Mouse (Mus musculus): Measurements from ENCODE around the gene Tyw3. TPM values are rescaled to one million over a fixed set of nuclear protein-coding genes. Genes with fewer than 3 reads are reported as not detected.
A peak's percentile ranks its signal among the peaks of the same experiment; 100 is the strongest.
"Not testable (repeated sequence)": the region's sequence is repeated elsewhere in the genome, so short reads cannot be mapped to it uniquely, and the experiment has no call there.

The Tyw3 gene
- 18.6 and 21.5 TPM in 2 replicates for polyA plus RNA-seq (2014; fragmentation: Nextera tagmentation; extraction: Ambion mirVana)

- peak; percentile 96 for ATAC-seq (ENCODE audit: low FRiP score, low TSS enrichment)
- peaks cover 17% of the 10 kb centered on the region for H3K36me3 ChIP-seq (ENCODE audit: control insufficient read depth, insufficient read depth, low read length)
- H3K4me2 ChIP-seq (replicated peaks; ENCODE audit: low read depth, low read length), result peak within 1 kb of the TSS; percentile 74
- no peaks in the 10 kb centered on the region for H3K27me3 ChIP-seq (ENCODE audit: control insufficient read depth, insufficient read depth, low read length)
- under 1% methylated on average over 36 of the region's 38 CpGs for WGBS
- H3K27ac ChIP-seq (ENCODE audit: low read depth, low read length), result peak within 1 kb of the TSS; percentile 95
- H3K4me3 ChIP-seq (ENCODE audit: low read length), result peak within 1 kb of the TSS; percentile 83
- H3K9ac ChIP-seq (ENCODE audit: low read depth, low read length), result peak within 1 kb of the TSS; percentile 81
- H3K9me3 ChIP-seq (ENCODE audit: control insufficient read depth, low read length), result no peaks in the 10 kb centered on the region
- peaks cover 4% of the 10 kb centered on the region; the same call in 1 of the 2 replicates for H3K4me1 ChIP-seq (ENCODE audit: control insufficient read depth, insufficient read depth, low read length)
Observed at GRCm38 (mm10) chr3:154596934-154597554, at the start of gene Tyw3. TSS of gene Tyw3 (minus strand) at chr3:154597104.

DNA sequence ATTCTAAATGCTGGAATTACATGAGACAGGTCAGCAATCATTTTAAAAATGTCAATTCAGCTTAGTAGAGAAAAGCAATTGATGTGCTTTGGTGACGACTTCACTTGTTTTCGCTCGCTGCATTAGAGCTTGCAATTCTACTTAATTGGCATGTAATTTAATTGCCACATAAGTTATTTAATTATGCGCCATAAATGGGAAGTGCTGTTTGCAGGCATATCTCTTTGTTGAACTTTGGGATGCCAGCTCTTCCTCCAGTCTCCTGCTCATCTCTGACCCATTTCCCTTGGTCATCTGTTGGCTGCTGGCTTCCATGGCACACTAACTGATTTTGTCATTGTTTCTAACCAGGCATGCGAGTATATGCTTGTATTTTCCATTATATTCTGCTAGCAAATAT is 36.2 kb upstream of the Tyw3 start:
- no peak for ATAC-seq (ENCODE audit: low FRiP score, low TSS enrichment)

DNA sequence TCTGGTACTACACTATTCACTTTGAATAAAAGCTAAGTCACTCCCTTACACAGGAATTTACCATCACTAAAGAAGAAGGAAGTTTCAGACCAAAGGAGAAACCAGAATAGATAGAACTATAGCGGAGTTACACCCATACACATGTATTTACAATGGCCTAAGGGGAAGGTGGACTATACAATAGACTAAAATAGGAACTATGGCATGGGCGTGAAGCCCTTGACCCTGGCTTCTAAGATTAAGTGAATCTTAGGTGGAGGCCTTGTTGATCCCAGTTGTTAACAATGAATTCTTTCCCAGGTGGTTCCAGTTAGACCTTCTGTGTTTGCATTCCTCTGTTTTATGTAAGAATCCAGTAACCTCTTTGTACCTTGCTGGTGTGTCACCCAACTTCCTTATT is 34.4 kb upstream of the Tyw3 start:
- H3K36me3 ChIP-seq (ENCODE audit: control insufficient read depth, insufficient read depth, low read length); H3K9me3 ChIP-seq (ENCODE audit: control insufficient read depth, low read length); H3K27me3 ChIP-seq (ENCODE audit: control insufficient read depth, insufficient read depth, low read length); H3K9ac ChIP-seq (ENCODE audit: low read depth, low read length); H3K27ac ChIP-seq (ENCODE audit: low read depth, low read length); H3K4me1 ChIP-seq (ENCODE audit: control insufficient read depth, insufficient read depth, low read length); ATAC-seq (ENCODE audit: low FRiP score, low TSS enrichment); H3K4me3 ChIP-seq (ENCODE audit: low read length); H3K4me2 ChIP-seq (replicated peaks; ENCODE audit: low read depth, low read length): not testable (repeated sequence)
- 94% methylated on average over 2 of the region's 2 CpGs for WGBS

More for the DNA sequence above, 36.2 kb upstream of the Tyw3 start:
- Histone ChIP-seq H3K27me3 (ENCODE audit: control insufficient read depth, insufficient read depth, low read length) (no peaks in the 10 kb centered on the region), H3K4me1 (ENCODE audit: control insufficient read depth, insufficient read depth, low read length) (no peaks in the 10 kb centered on the region), H3K9ac (ENCODE audit: low read depth, low read length) (no peak overlapping the region), H3K36me3 (ENCODE audit: control insufficient read depth, insufficient read depth, low read length) (no peaks in the 10 kb centered on the region), H3K27ac (ENCODE audit: low read depth, low read length) (no peak overlapping the region), H3K9me3 (ENCODE audit: control insufficient read depth, low read length) (no peaks in the 10 kb centered on the region), H3K4me2 (replicated peaks; ENCODE audit: low read depth, low read length) (no peak overlapping the region), H3K4me3 (ENCODE audit: low read length) (no peak overlapping the region)
- 85% methylated on average over 5 of the region's 5 CpGs for WGBS

GRCm38 (mm10) chr3:154628284-154628683 is 31.4 kb upstream of the Tyw3 start:
- Histone ChIP-seq H3K36me3 (ENCODE audit: control insufficient read depth, insufficient read depth, low read length) (no peaks in the 10 kb centered on the region), H3K4me3 (ENCODE audit: low read length) (no peak overlapping the region), H3K9ac (ENCODE audit: low read depth, low read length) (no peak overlapping the region), H3K27ac (ENCODE audit: low read depth, low read length) (no peak overlapping the region), H3K4me1 (ENCODE audit: control insufficient read depth, insufficient read depth, low read length) (no peaks in the 10 kb centered on the region), H3K27me3 (ENCODE audit: control insufficient read depth, insufficient read depth, low read length) (no peaks in the 10 kb centered on the region), H3K9me3 (ENCODE audit: control insufficient read depth, low read length) (no peaks in the 10 kb centered on the region), H3K4me2 (replicated peaks; ENCODE audit: low read depth, low read length) (no peak overlapping the region)
- 0 out of 2 replicates have a peak, but pooled peaks have one; percentile 62 for ATAC-seq (ENCODE audit: low FRiP score, low TSS enrichment)

DNA sequence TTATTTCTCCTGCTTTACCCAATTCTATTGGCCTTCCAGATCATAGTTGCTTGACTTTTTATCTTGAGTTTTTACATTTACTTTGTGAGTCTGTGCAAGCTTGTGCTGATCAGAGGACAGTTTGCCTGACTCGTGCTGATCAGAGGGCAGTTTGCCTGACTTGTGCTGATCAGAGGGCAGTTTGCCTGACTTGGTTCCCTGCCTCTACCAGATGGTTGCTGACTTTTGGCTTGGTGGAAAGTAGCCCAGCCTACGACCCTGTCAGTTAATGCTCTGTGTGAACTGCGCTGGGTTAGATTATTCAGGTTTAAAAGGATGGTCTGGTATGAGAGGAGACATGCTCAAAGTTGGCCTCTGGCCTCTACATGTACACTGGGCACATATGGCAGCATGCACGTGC is 19.2 kb upstream of the Tyw3 start:
- ATAC-seq (ENCODE audit: low FRiP score, low TSS enrichment), result no peak
- Histone ChIP-seq H3K4me1 (ENCODE audit: control insufficient read depth, insufficient read depth, low read length) (no peaks in the 10 kb centered on the region), H3K4me2 (replicated peaks; ENCODE audit: low read depth, low read length) (no peak overlapping the region), H3K9me3 (ENCODE audit: control insufficient read depth, low read length) (no peaks in the 10 kb centered on the region), H3K4me3 (ENCODE audit: low read length) (no peak overlapping the region), H3K36me3 (ENCODE audit: control insufficient read depth, insufficient read depth, low read length) (peaks cover 8% of the 10 kb centered on the region; the same call in 1 of the 2 replicates), H3K27me3 (ENCODE audit: control insufficient read depth, insufficient read depth, low read length) (no peaks in the 10 kb centered on the region), H3K9ac (ENCODE audit: low read depth, low read length) (no peak overlapping the region), H3K27ac (ENCODE audit: low read depth, low read length) (no peak overlapping the region)
- WGBS, result 85% methylated on average over 4 of the region's 4 CpGs

GRCm38 (mm10) chr3:154615304-154615703 is 18.4 kb upstream of the Tyw3 start:
- peaks cover 8% of the 10 kb centered on the region; the same call in 1 of the 2 replicates for H3K36me3 ChIP-seq (ENCODE audit: control insufficient read depth, insufficient read depth, low read length)
- no peaks in the 10 kb centered on the region for H3K9me3 ChIP-seq (ENCODE audit: control insufficient read depth, low read length)
- ATAC-seq (ENCODE audit: low FRiP score, low TSS enrichment), result no peak
- H3K4me3 ChIP-seq (ENCODE audit: low read length), result no peak overlapping the region
- no peaks in the 10 kb centered on the region for H3K27me3 ChIP-seq (ENCODE audit: control insufficient read depth, insufficient read depth, low read length)
- H3K4me2 ChIP-seq (replicated peaks; ENCODE audit: low read depth, low read length), result no peak overlapping the region
- no peaks in the 10 kb centered on the region for H3K4me1 ChIP-seq (ENCODE audit: control insufficient read depth, insufficient read depth, low read length)
- H3K27ac ChIP-seq (ENCODE audit: low read depth, low read length), result no peak overlapping the region
- H3K9ac ChIP-seq (ENCODE audit: low read depth, low read length), result no peak overlapping the region
- WGBS, result 90% methylated on average over 7 of the region's 7 CpGs

- ATAC-seq (ENCODE audit: low FRiP score, low TSS enrichment), result no peak
- 95% methylated on average over 8 of the region's 8 CpGs for WGBS
- H3K4me2 ChIP-seq (replicated peaks; ENCODE audit: low read depth, low read length), result no peak overlapping the region
- peaks cover 8% of the 10 kb centered on the region; the same call in 1 of the 2 replicates for H3K36me3 ChIP-seq (ENCODE audit: control insufficient read depth, insufficient read depth, low read length)
- no peaks in the 10 kb centered on the region for H3K27me3 ChIP-seq (ENCODE audit: control insufficient read depth, insufficient read depth, low read length)
- H3K4me3 ChIP-seq (ENCODE audit: low read length), result no peak overlapping the region
- H3K27ac ChIP-seq (ENCODE audit: low read depth, low read length), result no peak overlapping the region
- H3K9me3 ChIP-seq (ENCODE audit: control insufficient read depth, low read length), result no peaks in the 10 kb centered on the region
- no peaks in the 10 kb centered on the region for H3K4me1 ChIP-seq (ENCODE audit: control insufficient read depth, insufficient read depth, low read length)
- no peak overlapping the region for H3K9ac ChIP-seq (ENCODE audit: low read depth, low read length)
Observed at GRCm38 (mm10) chr3:154614771-154615170, 17.9 kb upstream of the Tyw3 start.

- H3K4me1 ChIP-seq (ENCODE audit: control insufficient read depth, insufficient read depth, low read length), result no peaks in the 10 kb centered on the region
Observed at GRCm38 (mm10) chr3:154611888-154612287, 15.0 kb upstream of the Tyw3 start.

GRCm38 (mm10) chr3:154607896-154608295 is 11.0 kb upstream of the Tyw3 start:
- no peak for ATAC-seq (ENCODE audit: low FRiP score, low TSS enrichment)
- no peak overlapping the region for H3K27ac ChIP-seq (ENCODE audit: low read depth, low read length)
- no peaks in the 10 kb centered on the region for H3K4me1 ChIP-seq (ENCODE audit: control insufficient read depth, insufficient read depth, low read length)
- H3K36me3 ChIP-seq (ENCODE audit: control insufficient read depth, insufficient read depth, low read length), result peaks cover 10% of the 10 kb centered on the region; the same call in 1 of the 2 replicates
- H3K9me3 ChIP-seq (ENCODE audit: control insufficient read depth, low read length), result no peaks in the 10 kb centered on the region
- H3K4me2 ChIP-seq (replicated peaks; ENCODE audit: low read depth, low read length), result no peak overlapping the region
- H3K27me3 ChIP-seq (ENCODE audit: control insufficient read depth, insufficient read depth, low read length), result no peaks in the 10 kb centered on the region
- 88% methylated on average over 1 of the region's 1 CpGs for WGBS
- no peak overlapping the region for H3K9ac ChIP-seq (ENCODE audit: low read depth, low read length)
- no peak overlapping the region for H3K4me3 ChIP-seq (ENCODE audit: low read length)

More at GRCm38 (mm10) chr3:154611888-154612287, 15.0 kb upstream of the Tyw3 start:
- no peak for ATAC-seq (ENCODE audit: low FRiP score, low TSS enrichment)
- no peak overlapping the region for H3K9ac ChIP-seq (ENCODE audit: low read depth, low read length)
- H3K4me2 ChIP-seq (replicated peaks; ENCODE audit: low read depth, low read length), result no peak overlapping the region
- no peak overlapping the region for H3K4me3 ChIP-seq (ENCODE audit: low read length)
- H3K9me3 ChIP-seq (ENCODE audit: control insufficient read depth, low read length), result no peaks in the 10 kb centered on the region
- H3K27ac ChIP-seq (ENCODE audit: low read depth, low read length), result no peak overlapping the region
- 86% methylated on average over 3 of the region's 3 CpGs for WGBS
- no peaks in the 10 kb centered on the region for H3K27me3 ChIP-seq (ENCODE audit: control insufficient read depth, insufficient read depth, low read length)
- peaks cover 13% of the 10 kb centered on the region; the same call in 1 of the 2 replicates for H3K36me3 ChIP-seq (ENCODE audit: control insufficient read depth, insufficient read depth, low read length)
